Mouse (Mus musculus) frontal cortex, adult 2 months (tissue): ENCODE measurements around the gene Ankrd31. TPM values are rescaled to one million over a fixed set of nuclear protein-coding genes. Genes with fewer than 3 reads are reported as not detected.
"Not testable (repeated sequence)": the region's sequence is repeated elsewhere in the genome, so short reads cannot be mapped to it uniquely, and the experiment has no call there.

Source experiments
- DNase-seq, 2 experiments: peaks; one replicate each; pipeline ENCODE4 v3.0.0; 2022; ENCODE audit warnings: low spot score in 1 of 2; ENCODE audit errors: extremely low spot score in 1 of 2
- polyA plus RNA-seq: library from polyadenylated mRNA; depleted of rRNA; stranded (reverse); fragments of >200 nt; gene quantifications from 2 replicates; pipeline ENCODE4 v1.2.3, GENCODE M21; 2012; rRNA removed

Ankrd31 gene
- polyA plus RNA-seq, 1 experiment: 0.26 TPM

GRCm38 (mm10) chr13:96936173-96936777, 188.2 kb downstream of the Ankrd31 start:
- no peak for DNase-seq

DNA sequence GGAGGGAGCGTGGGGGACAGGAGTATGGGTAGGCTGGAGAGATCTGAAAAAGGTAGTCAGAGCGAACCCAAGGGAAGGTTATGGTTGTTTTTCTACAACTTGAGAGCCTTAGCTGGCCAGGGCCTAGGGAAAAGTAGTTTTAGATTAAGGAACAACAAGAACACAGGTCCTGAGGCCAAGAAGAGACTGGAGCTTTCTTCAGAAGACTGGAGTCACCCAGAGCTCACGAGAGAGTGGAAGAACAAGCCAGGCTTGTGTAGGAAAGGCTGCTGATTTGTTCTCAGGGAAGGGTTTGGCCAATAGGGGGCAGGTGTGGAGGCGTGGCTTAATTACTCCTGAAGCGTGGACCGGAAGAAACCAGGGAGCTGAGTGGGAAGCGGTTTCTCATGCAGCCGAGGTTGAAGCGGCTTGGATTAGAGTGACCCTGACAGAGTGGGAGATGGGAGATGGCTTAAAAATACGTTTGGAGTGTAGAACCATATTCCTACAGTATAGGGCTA, 189.0 kb downstream of the Ankrd31 start:
- DNase-seq: no peak

DNA sequence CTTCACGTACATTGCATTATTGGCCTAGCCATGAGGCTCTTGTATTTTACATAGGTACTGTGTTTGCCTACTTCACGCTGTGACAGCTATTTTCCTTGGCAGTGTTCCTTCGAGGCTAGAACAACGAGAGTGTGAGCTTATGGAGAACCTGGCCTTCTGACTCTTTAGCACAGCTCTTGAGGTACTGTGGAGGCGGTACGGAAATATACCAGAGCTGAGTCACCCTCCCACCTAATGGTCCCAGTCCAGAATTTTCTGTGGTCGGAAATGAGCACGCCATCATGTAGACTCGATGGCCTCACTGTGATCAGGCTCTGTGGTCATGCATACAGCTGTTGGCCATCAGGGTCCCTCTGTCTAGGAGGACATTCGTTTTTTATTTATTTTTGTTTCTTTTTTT, 191.6 kb downstream of the Ankrd31 start:
- DNase-seq: no peak

- DNase-seq: not testable (repeated sequence)
These were observed 193.4 kb downstream of the Ankrd31 start for GRCm38 (mm10) chr13:96941481-96941880.

DNA sequence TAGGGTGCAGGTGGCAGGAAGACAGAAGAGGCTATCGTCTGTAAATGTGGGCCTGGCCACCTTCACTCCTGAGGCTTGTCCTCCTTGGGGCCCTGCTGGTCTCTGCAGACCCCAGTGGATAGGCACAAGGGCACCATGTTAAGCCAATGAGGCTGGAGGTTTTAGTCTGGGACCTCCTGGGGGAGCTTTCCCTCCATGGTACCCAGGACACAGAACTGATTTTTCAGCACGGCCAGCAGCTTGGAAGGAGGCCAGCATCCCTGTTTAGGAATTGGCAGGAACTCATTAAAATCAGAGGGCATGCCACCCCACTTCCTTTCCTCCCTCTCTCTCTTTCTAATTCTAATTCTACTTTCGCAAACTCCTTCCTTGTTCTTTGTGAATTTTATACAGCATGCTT, 195.5 kb downstream of the Ankrd31 start:
- DNase-seq: peak in 1 of 2 experiments; percentile 67

DNA sequence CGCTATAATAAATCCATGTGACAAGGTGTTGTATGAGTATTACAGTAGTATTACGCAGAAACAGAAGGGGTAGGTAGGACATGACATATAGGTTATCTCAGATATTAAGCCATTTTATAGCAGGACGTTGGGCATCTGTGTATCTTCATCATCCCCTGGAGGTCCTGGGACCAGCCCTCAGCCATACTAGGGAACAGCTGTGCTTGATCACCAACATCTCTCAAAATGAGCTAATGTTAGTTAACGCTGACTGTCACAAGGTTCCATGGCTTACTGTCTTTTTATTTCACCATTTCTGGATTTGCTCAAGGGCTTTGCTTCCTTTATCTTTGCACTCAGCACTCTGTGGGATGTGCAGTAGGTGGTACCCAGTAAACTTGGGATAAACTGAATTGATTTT, 197.7 kb downstream of the Ankrd31 start:
- no peak for DNase-seq

GRCm38 (mm10) chr13:96947722-96948121, 199.7 kb downstream of the Ankrd31 start:
- no peak for DNase-seq

- DNase-seq: peak in 1 of 2 experiments; percentile 31
These were observed 203.8 kb downstream of the Ankrd31 start for GRCm38 (mm10) chr13:96951880-96952279.

DNA sequence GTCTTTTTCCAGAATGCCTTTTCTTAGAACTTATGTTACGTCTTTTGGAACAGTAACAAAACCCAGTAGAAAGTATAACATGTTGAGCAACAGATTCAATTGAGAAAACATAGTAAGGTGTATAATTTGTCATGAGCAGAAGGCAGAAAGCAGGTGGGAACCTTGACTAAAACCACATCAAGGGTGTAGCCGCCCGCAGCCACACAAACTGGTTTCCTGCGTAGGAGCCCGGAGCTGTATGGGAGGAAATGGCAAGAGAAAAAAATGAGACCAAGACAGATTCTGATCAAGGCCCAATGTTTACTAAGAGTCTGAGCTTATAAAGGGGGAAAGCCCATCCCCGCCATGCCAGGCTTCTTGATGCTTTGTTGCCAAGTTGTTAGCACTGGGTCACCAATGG, 208.4 kb downstream of the Ankrd31 start:
- DNase-seq: no peak

Other genes with a start within 250 kb of the Ankrd31 start
- gene Polk, start 205.7 kb upstream of the Ankrd31 start, polyA plus RNA-seq: 6.9 and 8.5 TPM in 2 replicates
- 31.3 and 36.7 TPM in 2 replicates for gene Col4a3bp, start 205.7 kb upstream of the Ankrd31 start, polyA plus RNA-seq
- gene Hmgcr, start 77.3 kb upstream of the Ankrd31 start, polyA plus RNA-seq: 50.1 and 63.5 TPM in 2 replicates
- 8.1 and 8.8 TPM in 2 replicates for gene Gcnt4, start 176.4 kb downstream of the Ankrd31 start, polyA plus RNA-seq